Mouse (Mus musculus) midbrain, embryonic 11.5 days (tissue): ENCODE results near the gene Afp. TPM values are rescaled to one million over a fixed set of nuclear protein-coding genes. Genes with fewer than 3 reads are reported as not detected.

Source experiments
- ATAC-seq: fragments of 200-750 bp; cut with Nextera tagmentation; 2 replicates; pipeline ENCODE4 v1.8.0; 2017; ENCODE audit warnings: moderate TSS enrichment, moderate library complexity; ENCODE audit not compliant: low FRiP score
- DNase-seq: peaks from one replicate; pipeline ENCODE4 v3.0.0; 2015; ENCODE audit warnings: low spot score; ENCODE audit errors: missing footprints
- H3K27ac ChIP-seq: fragments of 300-500 bp; sonication (generic); 2 replicates; pipeline ENCODE4 v1.5.1; 2014; ENCODE audit warnings: low read depth, low read length
- H3K27me3 ChIP-seq: fragments of 300-500 bp; sonication (generic); 2 replicates; pipeline ENCODE4 v1.6.1; 2014; ENCODE audit warnings: mild to moderate bottlenecking, low read length, moderate library complexity, mixed read lengths; ENCODE audit not compliant: control insufficient read depth, insufficient read depth
- H3K36me3 ChIP-seq: fragments of 300-500 bp; sonication (generic); 2 replicates; pipeline ENCODE4 v1.6.1; 2014; ENCODE audit warnings: mild to moderate bottlenecking, low read length, moderate library complexity, mixed read lengths; ENCODE audit not compliant: control insufficient read depth, insufficient read depth
- H3K4me1 ChIP-seq: fragments of 300-500 bp; sonication (generic); 2 replicates; pipeline ENCODE4 v1.6.1; 2014; ENCODE audit warnings: low read length; ENCODE audit not compliant: control insufficient read depth, insufficient read depth
- H3K4me2 ChIP-seq: fragments of 300-500 bp; sonication (generic); 2 replicates; pipeline ENCODE4 v1.6.1; 2014; ENCODE audit warnings: mild to moderate bottlenecking, moderate library complexity
- H3K4me3 ChIP-seq: fragments of 300-500 bp; sonication (generic); 2 replicates; pipeline ENCODE4 v1.5.1; 2014; ENCODE audit warnings: low read depth, low read length
- H3K9ac ChIP-seq: fragments of 300-500 bp; sonication (generic); 2 replicates; pipeline ENCODE4 v1.6.1; 2014; ENCODE audit warnings: low read length
- H3K9me3 ChIP-seq: fragments of 300-500 bp; sonication (generic); 2 replicates; pipeline ENCODE4 v1.6.1; 2016; ENCODE audit warnings: low read length; ENCODE audit not compliant: control insufficient read depth
- WGBS: fragments of 180-500 bp; shearing (Covaris S2); extraction: QIAGEN DNeasy Blood & Tissue Kit; methylation state at CpG from one replicate; pipeline ENCODE4 v1.1.7; 2014; 5-methylcytosine and 5-hydroxymethylcytosine counted together
- polyA plus RNA-seq: library from polyadenylated mRNA; unstranded; fragments of >200 nt; fragmentation: Nextera tagmentation; extraction: Ambion mirVana; gene quantifications from 2 replicates; pipeline ENCODE4 v1.2.1, GENCODE M21; 2014

Gene Afp
- polyA plus RNA-seq, 1 experiment from 2014 or later, result not detected

DNA sequence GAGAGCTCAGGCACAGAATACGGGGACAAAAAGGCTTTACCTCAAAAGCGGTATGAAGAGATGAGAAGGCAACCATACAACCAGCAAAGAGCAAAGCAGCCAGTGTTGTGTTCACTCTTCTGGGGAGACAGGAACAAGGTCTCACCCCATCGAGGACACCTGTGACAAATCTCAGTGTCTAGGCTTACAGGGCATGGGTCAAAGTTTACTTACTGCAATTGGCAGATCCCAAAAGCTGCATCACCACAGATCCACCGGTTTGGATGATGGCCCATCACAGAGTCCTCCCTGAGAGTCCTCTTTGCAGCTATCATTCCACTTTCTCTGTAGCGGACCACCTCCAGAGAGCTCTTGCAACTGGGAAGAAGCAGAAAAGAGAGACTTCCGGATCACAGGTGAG is 25.0 kb downstream of the Afp start:
- no peaks in the 10 kb centered on the region for H3K4me1 ChIP-seq
- no peaks in the 10 kb centered on the region for H3K36me3 ChIP-seq
- no peak overlapping the region for H3K9ac ChIP-seq
- no peaks in the 10 kb centered on the region for H3K9me3 ChIP-seq
- no peak for ATAC-seq
- no peak overlapping the region for H3K27ac ChIP-seq
- DNase-seq, result no peak
- no peak overlapping the region for H3K4me3 ChIP-seq
- H3K27me3 ChIP-seq, result no peaks in the 10 kb centered on the region
- WGBS, result 85% methylated on average over 6 of the region's 6 CpGs
- H3K4me2 ChIP-seq, result no peak overlapping the region

DNA sequence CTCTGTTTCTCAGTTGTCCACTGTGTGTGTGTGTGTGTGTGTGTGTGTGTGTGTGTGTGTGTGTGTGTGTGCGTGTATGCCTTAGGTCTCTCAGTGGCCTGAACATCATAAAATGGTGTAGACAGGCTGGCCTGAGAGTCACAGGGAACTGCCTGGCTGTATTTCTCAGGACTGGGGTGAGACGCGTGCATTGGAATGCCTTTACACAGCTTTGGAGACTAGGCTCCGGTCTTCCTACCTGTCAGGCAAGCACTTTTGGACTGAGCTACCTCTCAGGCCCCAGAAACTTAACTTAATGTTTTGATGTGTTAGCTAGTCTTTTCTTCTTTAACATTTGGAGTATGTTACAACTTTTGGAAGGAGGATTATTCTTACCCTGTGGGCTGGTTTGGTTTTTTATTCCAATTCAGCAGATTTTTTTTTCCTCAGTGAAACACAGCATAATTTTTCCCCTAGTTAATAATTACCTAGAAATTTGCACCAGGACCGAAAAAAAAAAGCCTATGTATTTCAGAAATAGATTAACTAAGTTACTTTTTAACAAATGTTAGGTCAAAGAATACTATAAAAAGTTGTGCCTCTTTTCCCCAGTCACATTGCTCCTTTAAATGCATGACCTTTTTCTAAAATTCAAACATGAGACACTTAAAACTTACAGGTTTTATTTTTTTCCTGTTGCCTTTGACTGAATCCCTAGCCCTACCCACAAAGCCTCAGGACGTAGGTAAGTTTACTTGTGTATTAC is 28.0 kb downstream of the Afp start, which contains the start of gene Afm:
Gene Afm (plus strand): TSS at position 577 of the 745 bp plus-strand sequence.
- WGBS, result 93% methylated on average over 6 of the region's 6 CpGs
- DNase-seq, result no peak
- no peaks in the 10 kb centered on the region for H3K27me3 ChIP-seq
- H3K4me2 ChIP-seq, result no peak within 1 kb of the TSS
- H3K4me1 ChIP-seq, result no peaks in the 10 kb centered on the region
- H3K4me3 ChIP-seq, result no peak within 1 kb of the TSS
- H3K27ac ChIP-seq, result no peak within 1 kb of the TSS
- no peak for ATAC-seq
- H3K9me3 ChIP-seq, result no peaks in the 10 kb centered on the region
- no peaks in the 10 kb centered on the region for H3K36me3 ChIP-seq
- H3K9ac ChIP-seq, result no peak within 1 kb of the TSS

DNA sequence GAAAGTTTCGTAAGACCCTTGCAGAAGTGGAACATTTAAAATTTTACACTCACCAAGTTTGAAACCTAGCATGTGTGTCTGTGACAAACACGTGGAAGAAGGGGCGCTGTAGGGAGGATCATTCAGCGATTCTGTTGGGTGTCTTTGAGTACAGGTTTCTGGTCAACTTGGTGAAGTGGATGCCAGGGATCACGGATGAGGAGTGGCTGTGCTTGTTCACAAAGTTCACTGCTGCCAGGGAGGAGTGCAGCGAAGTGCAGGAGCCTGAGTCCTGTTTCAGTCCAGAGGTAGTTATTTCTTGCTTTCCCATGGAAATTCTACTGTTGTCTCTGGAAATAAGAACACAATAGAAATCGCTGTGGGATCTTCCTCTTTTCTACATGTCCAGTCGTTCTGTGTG is 60.7 kb downstream of the Afp start:
- no peak overlapping the region for H3K4me3 ChIP-seq
- DNase-seq, result no peak
- ATAC-seq, result no peak
- WGBS, result 85% methylated on average over 8 of the region's 8 CpGs
- H3K4me1 ChIP-seq, result no peaks in the 10 kb centered on the region
- no peak overlapping the region for H3K27ac ChIP-seq
- H3K9ac ChIP-seq, result no peak overlapping the region
- no peaks in the 10 kb centered on the region for H3K27me3 ChIP-seq
- no peak overlapping the region for H3K4me2 ChIP-seq
- no peaks in the 10 kb centered on the region for H3K9me3 ChIP-seq
- H3K36me3 ChIP-seq, result no peaks in the 10 kb centered on the region

DNA sequence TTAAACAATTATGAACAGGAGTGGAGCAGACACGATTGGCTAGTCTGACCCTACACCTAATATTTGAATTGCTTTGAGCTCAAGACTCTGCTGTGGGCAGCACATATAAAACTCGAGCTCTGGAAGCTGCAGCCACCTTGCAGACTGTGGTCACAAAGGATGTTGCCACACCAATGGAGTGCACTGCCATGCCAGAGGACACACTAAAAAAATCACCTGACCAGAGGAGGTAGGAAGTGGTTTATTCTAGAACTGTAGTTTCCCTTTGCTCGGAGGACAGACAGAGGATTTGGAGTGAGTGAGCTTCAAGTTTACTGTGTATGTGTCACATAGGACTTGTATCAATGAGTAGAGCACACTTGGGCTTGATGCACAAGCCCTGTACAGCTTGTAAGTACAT is 65.5 kb downstream of the Afp start:
- H3K27me3 ChIP-seq, result no peaks in the 10 kb centered on the region
- DNase-seq, result no peak
- ATAC-seq, result no peak
- no peak overlapping the region for H3K9ac ChIP-seq
- no peak overlapping the region for H3K4me3 ChIP-seq
- 76% methylated on average over 3 of the region's 3 CpGs for WGBS
- no peaks in the 10 kb centered on the region for H3K4me1 ChIP-seq
- H3K27ac ChIP-seq, result no peak overlapping the region
- no peak overlapping the region for H3K4me2 ChIP-seq
- H3K9me3 ChIP-seq, result no peaks in the 10 kb centered on the region
- H3K36me3 ChIP-seq, result no peaks in the 10 kb centered on the region

Other genes with a start within 250 kb of the Afp start
- gene Ankrd17, start 124.2 kb upstream of the Afp start, polyA plus RNA-seq, result 27.7 and 30.5 TPM in 2 replicates
- 8.0 and 9.1 TPM in 2 replicates for gene Gm9958, start 123.5 kb upstream of the Afp start, polyA plus RNA-seq
- gene Alb, start 29.8 kb upstream of the Afp start, polyA plus RNA-seq, result not detected in 2 replicates
- not detected in 2 replicates for gene Afm, start 28.2 kb downstream of the Afp start, polyA plus RNA-seq
- not detected in 2 replicates for gene 5830473C10Rik, start 70.4 kb downstream of the Afp start, polyA plus RNA-seq
- 0.27 and 0.34 TPM in 2 replicates for gene Rassf6, start 149.9 kb downstream of the Afp start, polyA plus RNA-seq